Mouse (Mus musculus) lung, postnatal 0 days (tissue): ENCODE data around the gene Glrx. TPM values are rescaled to one million over a fixed set of nuclear protein-coding genes. Genes with fewer than 3 reads are reported as not detected.

ENCODE experiments used
- ATAC-seq: fragments of 200-750 bp; cut with Nextera tagmentation; 2 replicates; pipeline ENCODE4 v1.8.0; 2017; ENCODE audit warnings: moderate library complexity
- DNase-seq: peaks from one replicate; pipeline ENCODE4 v3.0.0-alpha.2; 2016; ENCODE audit warnings: low spot score
- H3K27ac ChIP-seq: fragments of 300-500 bp; sonication (generic); 2 replicates; pipeline ENCODE4 v1.5.1; 2014; ENCODE audit warnings: antibody characterized with exemption, mild to moderate bottlenecking, low read length, mixed read lengths
- H3K27me3 ChIP-seq: fragments of 300-500 bp; sonication (generic); replicated peaks from 2 replicates; pipeline ENCODE4 v1.6.1; 2014; ENCODE audit warnings: low read length, mixed read lengths; ENCODE audit not compliant: insufficient read depth
- H3K36me3 ChIP-seq: fragments of 300-500 bp; sonication (generic); 2 replicates; pipeline ENCODE4 v1.6.1; 2014; ENCODE audit warnings: low read length, mixed read lengths; ENCODE audit not compliant: insufficient read depth
- H3K4me1 ChIP-seq: fragments of 300-500 bp; sonication (generic); 2 replicates; pipeline ENCODE4 v1.6.1; 2014; ENCODE audit warnings: antibody characterized with exemption, low read depth, low read length, mixed read lengths; ENCODE audit not compliant: insufficient read depth
- H3K4me2 ChIP-seq: fragments of 300-500 bp; sonication (generic); replicated peaks from 2 replicates; pipeline ENCODE4 v1.6.1; 2014; ENCODE audit warnings: low read depth, mild to moderate bottlenecking, low read length, moderate library complexity, mixed read lengths
- H3K4me3 ChIP-seq: fragments of 300-500 bp; sonication (generic); 2 replicates; pipeline ENCODE4 v1.5.1; 2014; ENCODE audit warnings: low read depth, low read length
- H3K9ac ChIP-seq: fragments of 300-500 bp; sonication (generic); replicated peaks from 2 replicates; pipeline ENCODE4 v1.6.1; 2014; ENCODE audit warnings: low read depth, mild to moderate bottlenecking
- H3K9me3 ChIP-seq: fragments of 300-500 bp; sonication (generic); 2 replicates; pipeline ENCODE4 v1.6.1; 2016; ENCODE audit warnings: low read length, mixed read lengths
- CTCF ChIP-seq: IDR thresholded peaks from 2 replicates; pipeline ENCODE4 v1.5.1; 2016; ENCODE audit warnings: antibody characterized with exemption, mild to moderate bottlenecking
- EP300 ChIP-seq: IDR thresholded peaks from 2 replicates; pipeline ENCODE4 v1.6.1; 2016; ENCODE audit warnings: antibody characterized with exemption, mild to moderate bottlenecking, control low read depth
- whole genome bisulfite sequencing: fragments of 180-500 bp; shearing (Covaris S2); extraction: QIAGEN DNeasy Blood & Tissue Kit; methylation state at CpG from one replicate; pipeline ENCODE4 v1.1.7; 2014; 5-methylcytosine and 5-hydroxymethylcytosine counted together
- polyA plus RNA-seq: library from polyadenylated mRNA; unstranded; fragments of >200 nt; fragmentation: Nextera tagmentation; extraction: Ambion mirVana; gene quantifications from 2 replicates; pipeline ENCODE4 v1.2.1, GENCODE M21; 2015

The Glrx gene
- polyA plus RNA-seq, 1 experiment from 2014 or later = 106 TPM

DNA sequence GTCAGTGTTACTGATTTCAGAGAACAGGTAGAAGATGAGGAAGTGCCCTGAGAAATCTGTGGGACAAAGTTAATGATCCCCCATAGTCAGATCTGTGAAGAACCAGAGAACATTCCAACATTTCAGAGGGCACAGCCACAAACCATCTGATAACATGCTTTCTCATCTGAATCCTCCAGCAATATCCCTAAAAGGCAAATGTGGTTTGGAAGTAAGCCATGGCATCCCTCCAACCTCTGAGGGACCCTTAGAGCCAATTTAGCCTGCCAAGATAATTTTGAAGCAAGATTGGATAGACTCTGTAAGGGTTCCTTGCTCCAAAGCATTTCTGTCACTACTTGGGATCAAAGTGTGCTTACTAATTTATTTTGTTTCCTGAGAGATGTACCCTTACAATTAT lies 6.2 kb upstream of the Glrx start:
- ATAC-seq (peak; percentile 8; the same call in 1 of the 2 replicates), DNase-seq (peak; percentile 47)
- no peak overlapping the region for H3K27ac ChIP-seq

DNA sequence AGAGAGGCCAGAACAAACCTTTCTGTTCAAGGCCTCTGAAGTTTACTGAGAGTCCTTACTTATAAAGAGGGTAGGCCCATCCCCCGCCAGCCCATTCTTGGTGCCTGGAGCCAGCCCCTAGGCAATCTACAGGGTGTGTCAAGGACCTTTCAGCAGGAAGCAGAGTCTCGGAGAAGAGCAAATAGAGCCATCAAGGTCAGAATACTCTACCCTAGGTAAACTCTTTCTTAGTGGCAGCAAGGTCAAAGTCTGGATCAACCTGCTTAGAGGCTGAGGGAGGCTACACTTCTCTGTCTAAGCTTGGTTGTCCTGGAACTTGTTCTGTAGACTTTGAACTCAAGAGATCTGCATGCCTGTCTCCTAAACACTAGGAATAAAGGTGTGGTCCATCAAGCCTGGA lies 4.2 kb upstream of the Glrx start:
- Histone ChIP-seq H3K4me2 (no peak overlapping the region), H3K27me3 (no peaks in the 10 kb centered on the region), H3K4me1 (peaks cover 3% of the 10 kb centered on the region; the same call in 1 of the 2 replicates), H3K4me3 (no peak overlapping the region), H3K27ac (no peak overlapping the region), H3K9me3 (no peaks in the 10 kb centered on the region), H3K36me3 (no peaks in the 10 kb centered on the region), H3K9ac (no peak overlapping the region)
- ATAC-seq (peak; percentile 21; the same call in 1 of the 2 replicates), DNase-seq (peak; percentile 30)
- 41% methylated on average over 2 of the region's 2 CpGs for WGBS
- no peak for TF ChIP-seq CTCF
- TF ChIP-seq EP300 = no peak

More for the DNA sequence above, 6.2 kb upstream of the Glrx start:
- Histone ChIP-seq H3K4me1 (no peaks in the 10 kb centered on the region; the same call in 1 of the 2 replicates), H3K4me3 (no peak overlapping the region), H3K9me3 (no peaks in the 10 kb centered on the region), H3K36me3 (no peaks in the 10 kb centered on the region), H3K4me2 (no peak overlapping the region), H3K9ac (no peak overlapping the region), H3K27me3 (no peaks in the 10 kb centered on the region)
- TF ChIP-seq EP300 = no peak
- no peak for TF ChIP-seq CTCF

GRCm38 (mm10) chr13:75838506-75838905 lies 1.2 kb upstream of the Glrx start:
- DNase-seq = peak; percentile 51

DNA sequence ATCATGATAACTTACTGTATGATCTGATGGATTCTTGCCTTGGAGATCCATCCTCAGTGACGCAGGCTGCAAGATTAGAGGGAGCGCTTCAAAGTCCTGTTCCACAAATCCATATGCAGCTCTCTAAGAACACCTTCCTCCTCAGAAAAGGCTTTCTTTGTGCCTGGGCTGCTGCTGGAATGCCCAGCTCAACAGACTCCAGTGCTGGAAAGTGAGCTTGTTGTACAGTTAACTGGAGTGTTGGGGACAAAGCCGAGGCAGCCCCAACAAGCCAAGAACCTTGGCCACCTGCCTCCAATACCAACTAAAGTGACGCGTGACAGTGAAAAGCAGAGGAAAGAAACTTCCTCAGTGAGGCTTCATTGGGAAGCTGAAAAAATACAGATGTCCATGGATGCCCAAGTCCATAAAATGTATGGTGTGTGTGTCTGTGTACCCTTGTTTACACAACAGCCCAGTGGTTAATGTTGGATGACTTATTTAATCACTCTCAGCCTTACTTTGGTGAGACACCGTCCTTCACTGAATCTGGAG lies 1.2 kb downstream of the Glrx start:
- TF ChIP-seq EP300 (no peak), CTCF (no peak)
- 0 out of 2 replicates have a peak overlapping the region, but pooled peaks have one; percentile 63 for H3K27ac ChIP-seq
- H3K36me3 ChIP-seq = no peaks in the 10 kb centered on the region
- no peaks in the 10 kb centered on the region for H3K27me3 ChIP-seq
- H3K4me3 ChIP-seq = peak overlapping the region; percentile 53
- peak overlapping the region; percentile 73 for H3K4me2 ChIP-seq
- WGBS = 30% methylated on average over 6 of the region's 6 CpGs
- DNase-seq (no peak), ATAC-seq (no peak)
- peaks cover 10% of the 10 kb centered on the region; the same call in 1 of the 2 replicates for H3K4me1 ChIP-seq
- no peaks in the 10 kb centered on the region for H3K9me3 ChIP-seq
- H3K9ac ChIP-seq = peak overlapping the region; percentile 55

More at GRCm38 (mm10) chr13:75838506-75838905, 1.2 kb upstream of the Glrx start:
- 76% methylated on average over 4 of the region's 4 CpGs for WGBS
- Histone ChIP-seq H3K9me3 (no peaks in the 10 kb centered on the region), H3K9ac (no peak overlapping the region), H3K4me3 (no peak overlapping the region), H3K4me2 (no peak overlapping the region), H3K36me3 (no peaks in the 10 kb centered on the region), H3K4me1 (peaks cover 10% of the 10 kb centered on the region; the same call in 1 of the 2 replicates), H3K27me3 (no peaks in the 10 kb centered on the region), H3K27ac (peak overlapping the region; percentile 63; the same call in 1 of the 2 replicates)
- ATAC-seq = no peak; the same call in 1 of the 2 replicates
- TF ChIP-seq EP300 (no peak), CTCF (no peak)

DNA sequence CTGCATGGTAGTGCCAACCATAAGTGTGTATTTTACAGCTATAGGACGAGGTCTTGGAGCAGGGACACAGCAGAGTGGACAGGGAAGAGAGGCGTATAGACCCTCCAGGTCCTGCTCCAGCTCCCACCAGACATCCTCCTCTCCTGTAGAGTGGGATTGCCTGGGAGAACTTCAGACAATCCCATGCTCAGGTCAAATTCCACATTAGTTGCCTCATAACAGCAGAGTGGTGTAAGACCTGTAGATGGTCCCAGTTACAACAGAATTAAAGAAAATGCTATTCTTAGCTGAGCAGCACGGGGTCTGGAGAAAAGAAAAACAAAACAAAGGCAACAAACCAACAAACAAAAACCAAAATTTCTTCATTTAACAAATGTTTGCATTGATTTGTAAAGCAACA lies 2.3 kb downstream of the Glrx start:
- ATAC-seq (no peak), DNase-seq (no peak)
- no peaks in the 10 kb centered on the region for H3K27me3 ChIP-seq
- no peak overlapping the region for H3K27ac ChIP-seq
- no peaks in the 10 kb centered on the region for H3K9me3 ChIP-seq
- H3K4me2 ChIP-seq = peak overlapping the region; percentile 73
- no peak for TF ChIP-seq CTCF
- no peak for TF ChIP-seq EP300
- WGBS = 60% methylated on average over 3 of the region's 3 CpGs
- H3K36me3 ChIP-seq = no peaks in the 10 kb centered on the region
- 0 out of 2 replicates have a peak overlapping the region, but pooled peaks have one; percentile 53 for H3K4me3 ChIP-seq
- peaks cover 10% of the 10 kb centered on the region; the same call in 1 of the 2 replicates for H3K4me1 ChIP-seq
- H3K9ac ChIP-seq = no peak overlapping the region

GRCm38 (mm10) chr13:75843331-75843730 lies 3.7 kb downstream of the Glrx start:
- 81% methylated on average over 5 of the region's 5 CpGs for WGBS
- H3K9me3 ChIP-seq = no peaks in the 10 kb centered on the region
- H3K27me3 ChIP-seq = no peaks in the 10 kb centered on the region
- 0 out of 2 replicates have a peak overlapping the region, but pooled peaks have one; percentile 22 for H3K4me2 ChIP-seq
- H3K4me3 ChIP-seq = no peak overlapping the region
- TF ChIP-seq CTCF = no peak
- no peak for TF ChIP-seq EP300
- ATAC-seq = no peak
- peaks cover 10% of the 10 kb centered on the region; the same call in 1 of the 2 replicates for H3K4me1 ChIP-seq
- H3K9ac ChIP-seq = no peak overlapping the region
- no peak for DNase-seq
- peaks cover 4% of the 10 kb centered on the region; the same call in 1 of the 2 replicates for H3K36me3 ChIP-seq
- no peak overlapping the region for H3K27ac ChIP-seq
